Mouse (Mus musculus): ENCODE data around the gene Tbc1d30. TPM values are rescaled to one million over a fixed set of nuclear protein-coding genes. Genes with fewer than 3 reads are reported as not detected.

Tbc1d30 gene
- total RNA-seq, 4 experiments from 2014 or later = 0.19 to 0.53 (median 0.32) TPM

DNA sequence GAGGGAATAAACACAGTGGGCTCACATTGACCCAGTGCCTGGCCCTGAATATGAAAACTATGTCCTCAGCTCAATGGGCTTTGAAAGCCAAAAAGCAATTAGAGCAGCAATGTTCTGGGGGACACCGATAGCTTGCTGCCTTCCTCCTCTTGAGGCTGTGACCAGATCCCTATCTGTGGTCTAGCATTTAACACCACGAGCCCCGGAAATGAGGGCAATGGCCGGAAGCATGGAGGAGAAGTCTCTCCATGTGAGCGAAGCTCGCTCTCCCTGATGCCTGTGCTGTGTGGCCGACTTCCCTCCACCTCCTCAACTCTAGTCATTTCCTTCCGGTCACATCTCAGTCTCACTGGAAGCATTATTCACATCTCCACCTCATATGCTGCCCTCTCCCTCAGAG lies 82.3 kb downstream of the Tbc1d30 start:
- DNase-seq (ENCODE audit: low spot score in 2 of 2) = no peak

DNA sequence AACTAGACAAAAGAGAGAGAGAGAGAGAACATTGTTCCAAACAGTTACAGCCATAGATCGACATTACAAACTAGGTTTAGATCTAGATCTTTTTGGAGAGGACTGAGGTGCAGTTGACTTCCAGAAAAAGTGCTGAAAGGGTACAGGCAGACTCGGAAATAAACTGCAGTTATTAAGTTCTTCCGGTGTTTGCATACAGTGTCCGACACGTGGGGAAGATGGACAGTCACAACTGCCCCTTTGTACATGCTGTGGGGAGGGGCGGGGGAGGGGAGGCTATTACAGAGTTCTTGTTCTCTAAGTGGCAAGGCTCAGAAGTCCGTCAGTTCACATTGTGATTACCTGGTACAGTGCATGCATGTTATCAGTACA lies 86.9 kb downstream of the Tbc1d30 start:
- DNase-seq (ENCODE audit: low spot score in 2 of 2) = no peak

DNA sequence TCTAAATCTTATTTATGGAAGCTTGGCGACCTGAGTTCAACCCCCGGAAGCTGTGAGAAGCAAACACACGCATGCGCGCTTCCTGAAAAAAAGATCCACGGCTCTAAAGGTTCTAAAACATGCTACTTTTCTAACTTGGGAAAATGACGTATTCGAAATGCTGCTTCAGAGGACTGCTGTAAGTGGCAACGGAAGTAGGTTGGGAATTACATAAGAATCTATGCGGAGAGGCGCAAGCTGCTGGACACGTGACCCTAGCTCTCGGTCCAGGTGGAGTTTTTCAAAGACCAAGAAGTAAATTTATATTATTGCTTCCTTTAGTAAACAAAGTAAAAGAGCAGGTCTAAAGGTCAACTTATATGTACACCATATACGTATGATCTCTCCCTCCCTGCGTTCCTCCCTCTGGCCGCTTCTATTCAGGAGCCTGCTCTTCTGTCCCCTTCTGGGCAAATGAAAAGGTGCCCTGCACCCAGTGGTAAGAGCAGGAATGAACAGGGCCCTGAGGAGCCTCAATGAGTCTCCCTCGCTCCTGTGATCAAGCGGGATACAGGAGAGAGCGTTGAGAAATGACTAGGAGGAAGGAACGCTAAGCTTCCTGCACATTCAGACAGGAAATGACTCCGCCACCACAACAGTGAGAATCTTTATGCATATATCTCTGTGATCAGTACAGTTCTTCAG lies 87.4 kb downstream of the Tbc1d30 start:
- DNase-seq (ENCODE audit: low spot score in 2 of 2) = no peak

DNA sequence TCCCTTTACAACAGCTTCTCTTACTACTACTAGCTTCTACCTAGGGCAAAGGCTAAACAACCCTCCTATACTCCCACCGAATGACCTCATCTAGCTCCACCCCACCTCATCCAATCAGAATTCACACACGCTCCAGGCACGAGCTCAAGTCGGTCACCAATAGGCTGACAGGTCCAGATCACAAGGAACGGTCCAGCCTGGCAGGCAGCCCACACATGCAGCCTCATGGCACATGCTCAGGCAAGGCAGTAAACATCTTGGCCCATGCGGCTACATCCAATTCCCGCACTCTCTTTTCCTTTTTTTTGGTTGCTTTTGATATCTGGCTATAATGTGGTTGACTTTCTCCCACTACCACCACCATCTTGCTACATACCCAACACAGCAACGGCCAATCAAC lies 88.9 kb downstream of the Tbc1d30 start:
- no peak for DNase-seq (ENCODE audit: low spot score in 2 of 2)

DNA sequence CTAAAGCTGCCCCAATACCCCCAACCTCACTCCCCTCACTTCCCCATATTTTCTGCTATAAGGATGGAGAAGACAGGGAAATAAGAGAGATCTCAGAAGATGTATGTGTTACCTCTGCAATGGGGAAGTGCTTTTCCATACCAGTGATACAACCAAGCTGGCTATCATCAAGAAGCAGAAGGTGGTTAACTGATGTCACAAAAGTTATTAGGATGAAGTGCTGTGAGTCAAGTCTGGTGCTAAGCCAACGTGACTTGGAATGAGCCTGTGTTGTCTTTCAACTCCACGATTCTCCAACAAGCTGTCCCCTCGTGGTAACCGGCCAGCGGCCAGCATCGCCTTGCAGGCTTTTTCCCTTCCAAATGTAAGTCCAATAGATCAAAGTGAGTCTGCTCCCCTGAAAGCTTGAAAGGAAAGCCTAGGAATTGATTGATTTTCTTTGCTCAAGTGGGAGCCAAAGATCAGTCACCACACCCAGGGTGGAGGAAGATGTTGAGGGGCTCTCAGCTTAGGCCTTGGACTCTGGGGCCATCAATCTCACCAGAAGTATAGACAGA lies 90.0 kb downstream of the Tbc1d30 start:
- no peak for DNase-seq (ENCODE audit: low spot score in 2 of 2)

DNA sequence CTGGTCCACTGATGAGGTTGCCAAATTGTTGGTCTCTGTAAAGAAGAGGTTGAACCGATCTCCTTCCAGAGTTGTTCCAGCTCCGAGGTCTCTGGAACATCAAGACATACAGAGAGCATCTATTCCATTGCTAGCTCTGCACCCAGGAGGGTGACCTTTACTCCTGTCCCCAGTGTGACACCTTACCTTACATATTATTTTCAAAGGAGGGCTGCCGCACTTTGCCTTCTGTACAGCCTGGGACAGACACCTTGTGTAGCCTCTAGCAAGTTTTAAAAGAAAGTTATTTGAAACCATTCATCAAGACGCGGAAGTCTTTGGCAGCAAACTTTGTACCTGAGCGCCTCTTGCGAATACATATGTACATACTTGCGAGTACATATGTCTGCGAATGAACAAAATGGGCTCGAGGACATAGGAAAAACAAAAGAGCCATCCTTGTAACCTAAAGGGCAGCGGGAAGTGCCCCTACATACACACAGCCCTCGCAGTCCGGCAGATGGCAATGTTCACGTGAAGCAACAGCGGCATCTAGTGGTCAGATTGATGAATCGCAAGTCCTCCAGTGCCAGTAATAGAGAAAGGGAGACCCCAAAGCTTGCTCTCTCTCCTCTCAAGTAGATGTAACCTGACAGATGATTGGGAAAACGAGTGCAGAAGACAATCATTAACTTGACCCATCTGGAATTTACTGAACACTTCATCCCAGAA lies 94.8 kb downstream of the Tbc1d30 start:
- peak; percentile 3 to 9 for DNase-seq (ENCODE audit: low spot score in 2 of 2)

DNA sequence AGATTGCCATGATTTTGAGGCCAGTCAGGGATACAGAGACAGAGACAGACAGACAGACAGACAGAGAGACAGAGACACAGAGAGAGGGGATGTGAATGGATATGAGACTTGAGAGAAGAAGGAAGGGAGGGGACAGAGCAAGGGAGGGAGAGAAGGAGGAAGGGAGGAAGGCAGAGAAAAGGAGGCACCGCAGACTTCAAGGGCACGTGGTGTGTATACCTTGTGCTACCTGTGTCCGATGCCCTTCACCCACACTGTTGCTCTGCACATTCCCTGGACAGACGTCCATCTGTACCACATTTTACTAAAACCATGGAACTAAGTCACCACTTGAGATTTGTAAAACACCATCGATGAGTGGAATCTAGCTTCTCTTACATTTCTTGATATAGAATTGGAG lies 95.6 kb downstream of the Tbc1d30 start:
- DNase-seq (ENCODE audit: low spot score in 2 of 2) = no peak

DNA sequence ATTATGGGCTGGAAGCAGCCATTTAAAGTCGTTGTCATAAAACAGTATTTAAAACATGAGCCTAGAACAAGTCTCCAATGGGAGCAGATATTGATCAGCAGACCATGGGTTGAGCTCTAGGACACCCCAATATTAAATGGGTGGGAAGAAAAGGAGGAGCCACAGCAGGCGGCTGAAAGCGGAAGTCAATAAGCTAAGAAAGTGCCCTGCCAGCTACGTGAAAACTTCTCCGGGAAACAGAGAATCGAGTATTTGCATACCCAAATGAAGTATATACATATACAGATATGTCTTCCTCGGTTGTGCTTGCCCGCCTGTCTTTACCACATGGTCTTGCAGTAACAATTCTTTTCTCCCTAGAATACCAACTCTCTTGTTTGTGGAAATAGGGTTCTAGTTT lies 96.7 kb downstream of the Tbc1d30 start:
- no peak for DNase-seq (ENCODE audit: low spot score in 2 of 2)

DNA sequence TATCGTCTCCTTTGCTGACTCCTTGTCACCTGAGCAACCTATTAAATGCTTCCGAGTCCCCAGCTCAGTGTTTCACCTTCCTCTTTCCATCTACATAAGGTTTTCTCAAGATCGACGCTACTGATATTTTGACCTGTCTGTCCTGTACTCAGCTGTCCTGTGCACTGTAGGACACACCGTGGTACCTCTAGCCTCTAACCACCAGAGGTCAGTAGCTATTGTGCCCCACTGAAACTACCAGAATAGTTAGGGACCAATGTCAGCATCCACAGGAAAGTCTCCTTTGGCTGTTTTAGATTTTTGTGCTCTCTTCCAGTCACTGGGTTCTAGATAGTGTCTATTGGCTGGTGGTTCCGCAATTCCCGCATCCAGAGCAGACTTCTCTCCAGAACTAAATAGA lies 98.3 kb downstream of the Tbc1d30 start:
- no peak for DNase-seq (ENCODE audit: low spot score in 2 of 2)

DNA sequence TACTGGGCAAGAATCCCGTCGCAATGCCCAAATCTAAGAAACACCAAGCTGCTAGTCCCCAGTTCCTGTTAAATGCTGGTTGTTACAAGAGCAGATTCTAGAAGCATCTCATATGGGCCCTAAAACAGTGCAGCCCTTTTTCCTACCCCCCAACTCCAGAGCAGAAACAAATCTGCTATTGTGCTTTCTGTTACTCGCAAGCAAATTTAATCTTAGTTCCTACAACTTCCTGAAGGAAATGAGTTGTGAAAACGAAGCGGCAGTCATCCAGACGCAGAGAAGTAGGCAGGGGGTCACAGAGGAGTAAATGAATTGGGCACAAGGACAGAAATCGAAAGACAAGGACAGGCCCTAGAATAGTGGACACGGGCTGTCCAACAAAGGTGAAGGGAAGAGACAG lies 99.9 kb downstream of the Tbc1d30 start:
- no peak for DNase-seq (ENCODE audit: low spot score in 2 of 2)

DNA sequence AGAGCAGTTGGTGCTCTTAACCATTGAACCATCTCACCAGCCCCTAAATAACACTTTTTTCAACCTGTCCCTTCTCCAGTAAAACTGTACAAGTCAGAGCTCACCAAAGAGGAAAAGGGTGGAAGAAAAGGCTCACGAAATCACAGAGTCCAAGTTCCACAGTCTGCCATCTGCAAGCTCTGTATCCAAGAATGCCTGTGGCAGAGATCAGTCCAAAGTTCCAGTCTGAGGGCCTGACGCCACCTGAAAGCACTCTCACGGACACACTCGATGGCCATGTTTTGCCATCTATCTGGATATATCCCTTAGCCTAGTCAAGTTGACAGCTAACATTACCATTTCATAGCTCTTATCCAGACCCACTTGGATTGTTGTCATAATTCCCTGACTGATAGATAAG lies 101.3 kb downstream of the Tbc1d30 start:
- DNase-seq (ENCODE audit: low spot score in 2 of 2) = no peak

DNA sequence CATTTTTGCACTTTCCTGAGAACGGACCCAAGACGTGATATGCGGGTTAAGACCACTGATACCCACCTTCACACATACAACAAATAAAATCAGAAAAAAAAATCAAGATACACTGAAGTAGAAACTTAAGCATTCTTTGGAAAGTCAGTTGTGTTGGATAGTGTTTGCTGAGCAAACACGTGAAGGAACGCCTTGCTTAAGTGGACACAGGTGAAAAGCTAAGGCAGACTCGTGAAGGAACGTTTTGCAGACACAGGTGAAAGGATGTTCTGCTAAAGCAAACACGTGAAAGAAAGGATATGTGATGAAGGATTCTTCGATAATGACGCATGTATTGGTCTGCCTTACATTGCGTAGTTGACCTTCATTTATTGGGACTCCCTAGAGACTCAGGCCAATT lies 103.5 kb downstream of the Tbc1d30 start:
- no peak for DNase-seq (ENCODE audit: low spot score in 2 of 2)

DNA sequence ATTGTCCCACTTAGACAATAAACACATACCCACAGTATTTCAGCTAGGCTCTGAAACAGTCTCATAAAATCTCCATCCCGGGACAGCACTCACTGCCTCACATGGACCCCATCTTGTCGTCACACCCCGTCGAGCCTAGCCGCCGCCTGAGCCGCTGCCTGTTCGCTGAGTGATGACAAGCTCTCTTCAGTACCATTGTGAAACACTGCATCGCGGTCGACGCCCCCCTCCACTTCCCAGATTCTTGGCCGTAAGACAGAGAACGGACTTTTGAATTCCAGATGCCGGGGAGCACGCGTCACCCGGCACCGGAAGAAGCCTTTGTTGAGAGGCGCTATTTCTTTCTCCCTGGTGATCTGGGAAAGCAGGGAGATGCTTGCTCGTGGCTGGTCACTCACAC lies 104.1 kb downstream of the Tbc1d30 start:
- DNase-seq (ENCODE audit: low spot score in 2 of 2) = no peak

DNA sequence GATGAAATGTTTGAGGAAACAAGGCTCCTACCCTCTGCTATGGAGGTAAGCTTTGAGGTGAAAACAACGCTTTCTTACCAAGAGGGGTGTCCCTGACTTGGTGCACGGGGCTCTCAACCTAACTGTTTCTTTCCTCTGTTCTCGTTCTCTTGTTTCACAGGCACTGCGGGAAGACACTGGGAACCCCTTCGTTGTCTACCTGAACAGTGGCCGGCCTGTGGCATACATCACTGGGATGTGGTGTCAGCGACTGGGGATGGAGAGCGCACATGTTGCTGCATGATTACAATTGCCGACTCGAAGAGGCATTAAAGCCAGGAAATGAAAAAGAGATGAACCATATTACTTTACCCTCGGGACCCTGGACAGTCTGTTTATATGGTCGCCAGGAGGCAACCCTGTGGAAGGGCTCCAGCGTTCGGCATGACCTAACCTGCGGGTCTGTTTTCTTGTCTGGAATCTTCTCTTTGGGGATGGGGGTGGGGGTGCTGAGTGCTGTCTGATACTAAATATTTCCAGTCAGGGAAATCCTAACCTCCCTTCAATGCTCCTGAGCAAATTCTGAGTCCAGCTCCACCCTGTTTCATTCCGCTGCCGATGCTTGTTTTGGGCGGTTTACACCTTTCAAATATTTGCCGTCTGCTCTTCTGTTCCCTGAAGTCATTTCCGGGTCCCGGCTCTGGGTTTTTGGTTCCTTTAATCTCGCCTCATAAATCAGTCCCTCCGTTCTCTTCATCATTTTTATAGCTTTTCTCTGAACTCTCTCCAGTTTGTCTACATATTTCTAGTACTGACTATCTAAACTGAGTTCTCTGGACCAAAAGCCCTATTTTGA lies 107.5 kb downstream of the Tbc1d30 start:
- no peak for DNase-seq (ENCODE audit: low spot score in 2 of 2)

DNA sequence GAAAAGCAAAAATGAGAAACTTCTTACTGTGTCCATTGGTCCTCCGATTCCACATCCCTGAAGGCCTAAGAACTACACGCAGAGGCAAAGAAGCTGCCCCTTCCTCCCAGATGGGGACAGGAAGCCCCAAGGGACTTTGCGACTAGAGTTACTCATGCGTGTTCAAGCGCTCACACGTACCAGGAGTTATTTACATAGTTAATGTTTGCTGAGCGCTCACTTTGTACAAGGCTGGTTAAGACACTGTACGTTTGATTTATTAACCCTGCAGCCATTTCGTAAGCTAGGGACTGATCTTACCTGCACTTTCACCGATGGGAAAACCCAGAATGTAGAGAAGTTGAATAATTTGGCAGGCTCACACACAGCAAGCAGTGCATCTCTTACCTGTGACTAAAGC lies 108.5 kb downstream of the Tbc1d30 start:
- DNase-seq (ENCODE audit: low spot score in 2 of 2) = no peak

DNA sequence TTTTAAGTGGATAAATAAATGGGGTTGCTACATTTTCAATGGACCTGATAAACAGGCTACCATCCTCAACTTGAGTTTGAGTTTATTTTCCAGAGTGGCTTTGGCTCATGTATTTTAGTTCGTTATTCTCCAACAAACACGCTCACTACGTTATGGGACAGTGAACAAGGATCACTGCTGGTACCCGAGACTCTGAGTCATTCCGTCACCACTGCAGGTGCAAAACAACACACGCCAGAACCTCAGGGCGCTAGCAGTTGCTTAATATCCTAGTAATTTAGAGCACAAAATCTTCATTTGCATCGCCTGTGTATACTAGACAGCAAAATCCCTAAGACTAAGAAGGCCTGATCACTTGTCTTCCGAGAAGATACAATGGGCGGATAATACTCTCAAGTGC lies 112.0 kb downstream of the Tbc1d30 start:
- DNase-seq (ENCODE audit: low spot score in 2 of 2) = no peak

DNA sequence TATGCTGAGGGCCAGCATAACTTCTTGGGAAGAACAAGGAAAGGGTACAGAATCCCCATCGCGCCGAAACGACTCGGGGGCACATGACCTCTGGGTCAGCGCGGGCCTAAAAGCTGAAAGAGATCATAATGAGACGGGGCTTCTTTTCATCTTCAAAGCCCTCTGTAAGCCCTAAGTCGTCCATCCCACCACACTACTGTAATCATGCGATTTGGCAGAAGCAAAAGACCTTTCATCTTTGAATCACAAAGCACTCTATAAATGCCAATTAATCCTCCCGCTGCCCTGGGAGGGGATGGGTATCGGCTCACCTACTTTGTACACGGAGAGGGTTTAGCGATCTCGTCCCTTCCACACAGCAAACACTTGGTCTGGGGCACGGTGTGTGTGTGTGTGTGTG lies 112.5 kb downstream of the Tbc1d30 start:
- DNase-seq (ENCODE audit: low spot score in 2 of 2) = no peak

DNA sequence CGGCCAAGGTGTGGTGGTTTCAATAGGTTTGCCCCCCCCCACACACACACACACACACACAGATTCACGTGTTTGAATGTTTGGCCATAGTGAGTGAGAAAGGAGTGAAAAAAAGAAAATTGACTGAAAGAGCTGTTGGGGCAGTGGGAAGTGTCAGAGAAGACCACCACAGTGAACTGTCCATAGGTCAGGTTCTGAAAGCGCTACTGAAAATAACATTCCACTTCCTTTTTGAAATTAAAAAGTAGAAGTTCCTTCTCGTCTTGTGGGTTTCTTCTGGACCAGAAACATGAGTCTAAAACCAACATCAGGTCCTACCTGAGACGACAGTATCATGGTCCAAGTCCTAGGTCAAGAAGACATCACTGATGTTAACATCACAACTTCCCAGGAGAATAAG lies 113.7 kb downstream of the Tbc1d30 start:
- no peak for DNase-seq (ENCODE audit: low spot score in 2 of 2)

DNA sequence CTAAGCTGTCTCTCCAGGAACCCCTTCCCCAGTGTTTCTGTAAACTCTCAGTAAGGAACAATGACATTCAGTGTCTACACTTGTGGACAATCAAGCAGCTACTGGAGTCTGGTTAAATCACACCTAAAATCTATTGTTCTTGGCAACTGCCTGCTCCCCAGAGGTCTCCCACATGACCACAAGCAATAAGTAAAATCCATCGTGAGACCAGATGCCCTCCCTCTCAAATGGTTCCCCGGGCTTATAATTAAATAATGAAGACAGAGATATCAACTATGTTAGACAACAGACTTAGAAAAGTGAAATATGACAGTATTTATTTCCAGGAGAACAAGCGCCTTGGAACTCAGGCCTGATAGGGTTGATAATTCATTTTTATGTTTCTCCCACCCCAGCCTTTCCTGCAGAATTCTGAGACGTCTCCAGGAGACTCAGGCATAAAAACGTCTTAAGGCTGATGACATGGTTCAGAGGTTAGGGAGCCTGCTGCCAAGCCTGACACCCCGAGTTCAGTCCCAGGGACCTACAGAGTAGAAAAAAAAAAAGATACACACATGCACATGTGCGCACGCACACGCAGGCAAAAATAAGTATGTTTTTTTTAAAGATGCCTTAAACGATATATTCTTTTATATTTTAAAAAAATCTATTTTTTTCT lies 115.8 kb downstream of the Tbc1d30 start:
- DNase-seq (ENCODE audit: low spot score in 2 of 2) = no peak

DNA sequence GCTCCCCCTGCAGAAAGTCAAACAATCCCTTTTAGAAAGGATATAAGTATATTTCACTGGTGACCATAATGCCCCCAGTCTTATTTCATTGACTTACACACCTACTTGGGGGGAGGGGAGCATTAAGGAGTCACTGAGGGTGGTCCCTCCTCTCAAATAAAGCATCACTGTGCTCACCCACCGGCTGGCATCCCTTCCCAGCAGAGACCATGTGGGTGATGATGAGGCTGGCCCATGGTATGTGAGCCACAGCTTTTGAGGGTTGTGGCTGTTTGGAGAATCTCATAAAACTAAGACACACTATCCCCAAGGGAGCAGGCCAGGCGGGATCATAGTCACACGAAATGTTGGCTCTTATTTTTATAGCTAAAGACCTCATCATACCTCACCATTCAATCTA lies 116.6 kb downstream of the Tbc1d30 start:
- DNase-seq (ENCODE audit: low spot score in 2 of 2) = no peak

DNA sequence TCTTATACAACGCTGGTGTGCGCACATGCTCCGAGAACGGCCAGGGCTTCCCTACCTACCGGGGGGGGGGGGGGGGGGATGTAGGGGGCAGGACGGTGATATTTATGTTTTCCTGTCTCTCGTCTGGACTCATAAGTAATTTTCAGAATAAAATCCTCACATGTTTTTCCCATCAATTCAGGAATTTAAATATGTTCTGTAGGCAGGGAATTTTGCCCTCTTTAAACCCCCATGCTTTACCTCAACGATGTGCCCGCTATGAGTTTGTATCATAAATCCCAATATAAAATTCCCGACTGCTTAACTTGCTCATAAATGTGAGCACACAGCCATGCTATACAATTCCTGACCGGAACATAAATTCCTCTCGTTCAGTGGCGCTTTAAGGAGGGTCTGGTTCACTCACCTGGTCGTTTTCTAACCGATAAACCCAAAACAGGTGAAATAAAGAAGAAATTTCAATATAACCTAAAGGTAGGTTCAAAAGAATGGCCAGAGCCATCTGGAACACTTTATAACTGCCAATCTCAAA lies 122.6 kb downstream of the Tbc1d30 start:
- DNase-seq (ENCODE audit: low spot score in 2 of 2) = no peak
